Mouse (Mus musculus) liver, postnatal 0 days (tissue): Measurements from ENCODE around the gene Fads6. TPM values are rescaled to one million over a fixed set of nuclear protein-coding genes. Genes with fewer than 3 reads are reported as not detected.

Experiments used
- ATAC-seq: fragments of 200-750 bp; cut with Nextera tagmentation; 2 replicates; pipeline ENCODE4 v1.8.0; 2017; ENCODE audit warnings: mild to moderate bottlenecking, moderate library complexity
- DNase-seq: peaks from one replicate; pipeline ENCODE4 v3.0.0-alpha.2; 2016
- H3K27ac ChIP-seq: fragments of 300-500 bp; sonication (generic); 2 replicates; pipeline ENCODE4 v1.5.1; 2014; ENCODE audit warnings: antibody characterized with exemption, moderate library complexity, mild to moderate bottlenecking, low read depth
- H3K27me3 ChIP-seq: fragments of 300-500 bp; sonication (generic); 2 replicates; pipeline ENCODE4 v1.6.1; 2014; ENCODE audit warnings: low read length, control low read depth, mixed read lengths; ENCODE audit not compliant: insufficient read depth
- H3K36me3 ChIP-seq: fragments of 300-500 bp; sonication (generic); replicated peaks from 2 replicates; pipeline ENCODE4 v1.6.1; 2014; ENCODE audit warnings: mild to moderate bottlenecking, control low read depth, low read length, moderate library complexity, mixed read lengths; ENCODE audit not compliant: insufficient read depth
- H3K4me1 ChIP-seq: fragments of 300-500 bp; sonication (generic); 2 replicates; pipeline ENCODE4 v1.6.1; 2014; ENCODE audit warnings: antibody characterized with exemption, mild to moderate bottlenecking, control low read depth; ENCODE audit not compliant: insufficient read depth
- H3K4me2 ChIP-seq: fragments of 300-500 bp; sonication (generic); 2 replicates; pipeline ENCODE4 v1.6.1; 2014; ENCODE audit warnings: low read depth, mild to moderate bottlenecking, low read length, moderate library complexity, mixed read lengths
- H3K4me3 ChIP-seq: fragments of 300-500 bp; sonication (generic); 2 replicates; pipeline ENCODE4 v1.5.1; 2014; ENCODE audit warnings: low read depth, low read length
- H3K9ac ChIP-seq: fragments of 300-500 bp; sonication (generic); replicated peaks from 2 replicates; pipeline ENCODE4 v1.6.1; 2014; ENCODE audit warnings: mild to moderate bottlenecking, moderate library complexity
- H3K9me3 ChIP-seq: fragments of 300-500 bp; sonication (generic); 2 replicates; pipeline ENCODE4 v1.6.1; 2016; ENCODE audit warnings: mild to moderate bottlenecking, control low read depth, low read length, mixed read lengths
- CTCF ChIP-seq: sonication (generic); IDR thresholded peaks from 2 replicates; pipeline ENCODE4 v1.5.1; 2016; ENCODE audit warnings: antibody characterized with exemption, low read depth
- EP300 ChIP-seq: IDR thresholded peaks from 2 replicates; pipeline ENCODE4 v1.6.1; 2016; ENCODE audit warnings: antibody characterized with exemption, low read depth, mild to moderate bottlenecking
- WGBS: fragments of 180-500 bp; shearing (Covaris S2); extraction: QIAGEN DNeasy Blood & Tissue Kit; methylation state at CpG from one replicate; pipeline ENCODE4 v1.1.7; 2014; ENCODE audit not compliant: insufficient replicate concordance; 5-methylcytosine and 5-hydroxymethylcytosine counted together
- polyA plus RNA-seq: library from polyadenylated mRNA; unstranded; fragments of >200 nt; fragmentation: Nextera tagmentation; extraction: Ambion mirVana; gene quantifications from 2 replicates; pipeline ENCODE4 v1.2.1, GENCODE M21; 2015

The Fads6 gene
- polyA plus RNA-seq, 1 experiment from 2014 or later: 4.6 TPM

- peaks cover 4% of the 10 kb centered on the region; the same call in 1 of the 2 replicates for H3K4me1 ChIP-seq
- H3K27me3 ChIP-seq: peaks cover 73% of the 10 kb centered on the region
- no peaks in the 10 kb centered on the region for H3K36me3 ChIP-seq
- 0 out of 2 replicates have a peak within 1 kb of the TSS, but pooled peaks have one; percentile 36 for H3K4me2 ChIP-seq
- ATAC-seq: peak; percentile 67
- peak; percentile 94 for TF ChIP-seq CTCF
- TF ChIP-seq EP300: no peak
- no peak within 1 kb of the TSS for H3K4me3 ChIP-seq
- H3K9ac ChIP-seq: no peak within 1 kb of the TSS
- no peak within 1 kb of the TSS for H3K27ac ChIP-seq
- WGBS: 5% methylated on average over 35 of the region's 35 CpGs
- DNase-seq: peak; percentile 87
- no peaks in the 10 kb centered on the region for H3K9me3 ChIP-seq
These were observed 24.6 kb upstream of the Fads6 start, which contains the start of gene Ush1g for GRCm38 (mm10) chr11:115321906-115322693. TSS of gene Ush1g (minus strand) at chr11:115322041.

DNA sequence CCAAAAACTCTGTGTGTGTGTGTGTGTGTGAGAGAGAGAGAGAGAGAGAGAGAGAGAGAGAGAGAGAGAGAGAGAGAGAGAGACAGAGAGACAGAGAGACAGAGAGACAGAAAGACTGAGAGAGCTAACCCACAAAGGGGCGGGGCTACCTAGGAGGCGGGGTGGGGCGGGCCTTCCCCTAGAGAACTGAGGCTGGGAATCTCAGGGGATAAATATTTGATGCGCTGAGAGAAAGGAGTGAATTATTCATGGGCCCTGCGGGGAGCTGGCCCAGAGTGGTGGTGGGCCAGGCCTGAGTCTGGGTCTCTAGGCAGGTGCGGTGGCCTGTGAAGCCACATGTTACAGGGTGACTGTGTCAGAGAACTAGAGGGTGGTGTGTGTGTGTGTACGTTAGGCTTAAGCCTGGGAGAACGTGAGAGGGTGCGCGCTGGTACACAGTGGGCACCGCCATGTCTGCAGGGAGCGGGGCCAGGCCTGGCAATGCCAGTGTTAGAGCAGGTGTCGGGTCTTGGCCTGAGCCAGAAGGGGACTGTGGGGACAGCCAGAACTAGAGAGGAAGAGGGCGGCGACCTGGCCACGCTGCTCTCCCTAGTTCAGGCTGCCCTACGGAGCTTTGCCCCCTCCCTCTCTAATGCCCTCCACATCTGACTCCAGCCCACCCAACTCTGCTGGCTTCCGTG, 22.4 kb upstream of the Fads6 start:
- peaks cover 4% of the 10 kb centered on the region; the same call in 1 of the 2 replicates for H3K4me1 ChIP-seq
- ATAC-seq (no peak), DNase-seq (peak; percentile 34)
- peaks cover 92% of the 10 kb centered on the region for H3K27me3 ChIP-seq
- H3K4me2 ChIP-seq: no peak overlapping the region
- no peak overlapping the region for H3K9ac ChIP-seq
- H3K9me3 ChIP-seq: no peaks in the 10 kb centered on the region
- TF ChIP-seq CTCF (no peak), EP300 (no peak)
- H3K4me3 ChIP-seq: no peak overlapping the region
- WGBS: 12% methylated on average over 18 of the region's 18 CpGs
- no peaks in the 10 kb centered on the region for H3K36me3 ChIP-seq
- H3K27ac ChIP-seq: no peak overlapping the region

DNA sequence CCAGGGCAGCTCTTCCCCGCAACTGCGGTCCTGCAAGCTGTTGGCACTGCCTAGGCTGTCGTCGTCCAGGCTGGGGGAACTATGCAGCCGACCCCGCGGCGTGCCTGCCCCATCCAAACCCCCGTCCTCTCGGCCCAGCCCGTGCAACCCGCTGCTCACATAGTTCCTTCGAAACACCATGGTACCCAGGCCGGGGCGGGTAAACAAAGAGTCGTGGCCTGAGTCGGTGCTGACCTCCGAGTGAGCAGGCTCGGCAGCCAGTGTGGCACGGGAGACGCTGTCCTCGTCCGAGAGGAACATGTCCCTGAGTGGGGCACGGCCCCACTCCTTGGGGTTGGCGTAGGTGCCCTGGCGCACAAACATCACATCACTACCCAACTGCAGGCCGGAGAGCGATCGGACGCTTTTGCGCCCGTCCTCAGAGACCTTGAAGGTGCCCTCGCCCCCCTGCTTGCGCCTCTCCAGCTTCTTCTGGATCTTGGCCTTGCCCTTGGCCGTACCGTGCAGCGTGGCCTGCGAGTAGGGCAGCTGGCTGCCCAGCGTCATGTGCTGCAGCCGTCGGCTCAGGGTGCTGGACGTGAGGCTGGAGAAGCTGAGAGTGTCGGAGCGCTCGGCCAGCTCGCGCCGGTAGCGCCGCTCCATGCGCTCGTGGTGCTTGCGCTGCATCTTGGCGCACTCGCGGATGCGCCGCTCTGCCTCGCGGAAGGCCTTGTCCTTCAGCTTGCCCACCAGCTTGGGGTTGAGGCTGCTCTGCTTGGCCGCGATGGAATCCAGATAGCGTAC, 21.0 kb upstream of the Fads6 start:
- Histone ChIP-seq H3K9ac (no peak overlapping the region), H3K4me2 (no peak overlapping the region), H3K9me3 (no peaks in the 10 kb centered on the region), H3K27ac (no peak overlapping the region), H3K36me3 (no peaks in the 10 kb centered on the region), H3K4me1 (peaks cover 4% of the 10 kb centered on the region; the same call in 1 of the 2 replicates), H3K4me3 (no peak overlapping the region), H3K27me3 (peaks cover 82% of the 10 kb centered on the region)
- TF ChIP-seq EP300 (no peak), CTCF (no peak)
- no peak for DNase-seq
- WGBS: 12% methylated on average over 60 of the region's 63 CpGs
- ATAC-seq: no peak

DNA sequence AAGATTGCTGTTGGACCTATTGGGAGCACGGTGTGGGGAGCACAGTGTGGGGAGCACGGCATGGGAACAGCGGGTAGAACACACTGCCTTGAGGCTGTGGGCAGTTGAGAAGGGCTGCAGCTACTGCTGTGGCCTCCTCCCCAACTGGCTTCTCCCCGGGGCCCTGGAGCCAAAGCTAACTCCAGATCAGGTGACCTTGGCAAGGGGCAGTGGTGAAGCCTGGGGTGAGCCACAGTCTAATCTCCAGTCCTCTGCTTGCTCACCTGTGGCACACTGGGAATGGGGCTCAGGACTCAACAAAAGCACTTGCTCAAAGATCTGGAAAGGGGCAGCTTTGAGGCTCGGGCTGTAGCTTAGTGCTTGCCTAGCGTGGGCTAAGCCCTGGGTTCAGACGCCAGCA, 19.7 kb upstream of the Fads6 start:
- peaks cover 4% of the 10 kb centered on the region; the same call in 1 of the 2 replicates for H3K4me1 ChIP-seq
- H3K9me3 ChIP-seq: no peaks in the 10 kb centered on the region
- 62% methylated on average over 7 of the region's 7 CpGs for WGBS
- no peak for TF ChIP-seq CTCF
- no peak for TF ChIP-seq EP300
- no peaks in the 10 kb centered on the region for H3K36me3 ChIP-seq
- DNase-seq: no peak
- ATAC-seq: no peak
- H3K27me3 ChIP-seq: peaks cover 70% of the 10 kb centered on the region
- no peak overlapping the region for H3K27ac ChIP-seq
- H3K4me2 ChIP-seq: no peak overlapping the region
- H3K9ac ChIP-seq: no peak overlapping the region
- no peak overlapping the region for H3K4me3 ChIP-seq

GRCm38 (mm10) chr11:115314249-115314648, 16.8 kb upstream of the Fads6 start:
- no peak overlapping the region for H3K4me2 ChIP-seq
- H3K4me1 ChIP-seq: no peaks in the 10 kb centered on the region
- H3K4me3 ChIP-seq: no peak overlapping the region
- H3K27me3 ChIP-seq: peaks cover 40% of the 10 kb centered on the region
- no peak for DNase-seq
- no peaks in the 10 kb centered on the region for H3K36me3 ChIP-seq
- 22% methylated on average over 2 of the region's 2 CpGs for WGBS
- peak; percentile 44; the same call in 1 of the 2 replicates for ATAC-seq
- H3K27ac ChIP-seq: no peak overlapping the region
- no peak overlapping the region for H3K9ac ChIP-seq
- TF ChIP-seq CTCF: peak; percentile 56
- TF ChIP-seq EP300: no peak
- no peaks in the 10 kb centered on the region for H3K9me3 ChIP-seq
